Mouse (Mus musculus): ENCODE results near the gene Ly6g5c. TPM values are rescaled to one million over a fixed set of nuclear protein-coding genes. Genes with fewer than 3 reads are reported as not detected.

Ly6g5c gene
- polyA plus RNA-seq (2012; fragmentation: generic; extraction: Trizol) = not detected

GRCm38 (mm10) chr17:35108097-35108496 lies at the start of gene Ly6g5c:
TSS of gene Ly6g5c (plus strand) at chr17:35108279.

GRCm38 (mm10) chr17:35058911-35059892 lies 48.9 kb upstream of the Ly6g5c start, which contains the start of gene Ddah2:
TSS of gene Ddah2 (plus strand) at chr17:35059035.

DNA sequence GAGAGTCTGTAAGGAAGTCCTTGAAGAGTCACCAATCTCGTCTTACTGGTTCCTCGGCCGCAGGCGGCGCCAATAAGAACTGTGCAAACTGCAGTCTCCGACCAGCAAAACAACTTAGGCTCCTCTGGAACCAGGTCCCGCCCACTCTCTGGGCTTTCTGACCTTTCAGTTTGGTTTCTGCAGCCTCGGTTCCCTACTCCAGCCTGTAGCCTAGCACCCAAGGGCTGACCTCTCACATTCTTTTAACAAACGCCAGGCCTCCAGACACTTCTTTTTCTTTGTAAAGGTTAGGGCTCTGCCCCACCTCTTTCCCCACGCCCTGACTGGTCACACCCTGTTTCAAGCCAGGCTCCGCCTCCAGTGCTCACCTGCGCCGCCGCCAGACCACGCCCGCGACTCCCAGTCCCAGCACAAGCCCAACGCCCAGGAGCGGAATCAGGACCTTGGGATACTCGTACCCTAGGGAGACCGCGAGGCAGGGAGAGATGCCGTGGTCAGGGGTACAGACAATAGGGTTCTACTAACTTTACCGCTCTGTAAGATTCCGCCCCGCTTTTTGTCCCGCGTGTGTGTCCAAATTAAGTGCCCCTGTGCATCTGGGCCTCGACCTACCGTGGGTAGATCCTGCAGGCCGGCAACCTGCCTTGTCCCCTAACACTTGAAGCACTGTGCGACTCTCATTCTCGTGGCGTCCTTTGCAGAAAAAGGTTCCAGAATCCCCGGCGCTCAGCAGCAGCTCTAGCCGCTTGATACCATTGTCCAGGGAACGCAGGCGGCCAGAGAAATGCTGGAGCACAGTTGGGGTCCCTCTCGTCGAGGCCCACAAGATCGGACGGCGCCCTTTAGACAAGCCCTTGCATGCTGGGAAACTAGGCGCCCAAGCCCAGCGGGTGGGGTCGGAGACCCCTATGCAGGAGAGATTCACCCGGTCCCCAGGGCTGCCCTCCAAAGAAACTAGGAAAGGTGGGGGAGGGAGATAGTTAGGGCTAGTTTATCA lies 42.8 kb upstream of the Ly6g5c start, which contains the start of gene Ly6g6c:
TSS of gene Ly6g6c (plus strand) at position 438 of the 997 bp plus-strand sequence.

GRCm38 (mm10) chr17:35066084-35066483 lies 42.0 kb upstream of the Ly6g5c start, which contains the start of gene Mpig6b:
TSS of gene Mpig6b (minus strand) at chr17:35066184.

DNA sequence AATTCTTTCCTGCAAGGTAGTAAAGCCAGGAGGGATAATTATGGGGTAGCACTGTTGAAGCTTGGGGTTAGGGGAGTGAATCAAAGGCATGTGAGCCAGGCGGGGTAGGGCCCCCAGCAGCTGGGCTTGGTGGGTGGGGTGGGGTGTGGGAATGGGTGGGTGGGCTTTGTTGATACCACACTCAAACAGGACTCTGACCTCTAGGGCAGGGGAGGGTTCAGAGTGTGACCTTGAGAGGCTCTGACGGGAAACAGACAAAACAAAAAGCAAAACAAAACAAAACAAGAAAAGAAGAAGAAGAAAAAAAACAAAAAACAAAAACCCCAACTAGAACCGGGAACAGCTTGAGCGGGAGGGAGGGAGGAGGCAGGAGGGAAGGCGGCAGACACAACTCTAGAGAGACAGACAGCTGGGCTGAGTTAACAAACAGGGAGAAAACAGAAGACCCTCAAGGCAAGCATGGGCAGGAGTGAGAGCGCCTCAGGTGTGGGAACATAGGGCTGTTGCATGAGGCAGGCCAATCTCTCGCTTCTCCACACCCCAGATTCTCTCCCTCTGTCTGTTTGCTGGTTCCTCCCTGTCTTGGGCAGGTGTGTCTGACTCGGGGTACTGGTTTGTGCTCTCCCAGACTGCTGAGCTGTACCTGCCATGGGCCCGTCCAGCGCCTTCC lies 31.4 kb upstream of the Ly6g5c start, which contains the start of gene Ly6g6e:
TSS of gene Ly6g6e (plus strand) at position 396 of the 670 bp plus-strand sequence.

GRCm38 (mm10) chr17:35077786-35078233 lies 30.3 kb upstream of the Ly6g5c start, which contains the start of gene Ly6g6d:
TSS of gene Ly6g6d (minus strand) at chr17:35078065.

DNA sequence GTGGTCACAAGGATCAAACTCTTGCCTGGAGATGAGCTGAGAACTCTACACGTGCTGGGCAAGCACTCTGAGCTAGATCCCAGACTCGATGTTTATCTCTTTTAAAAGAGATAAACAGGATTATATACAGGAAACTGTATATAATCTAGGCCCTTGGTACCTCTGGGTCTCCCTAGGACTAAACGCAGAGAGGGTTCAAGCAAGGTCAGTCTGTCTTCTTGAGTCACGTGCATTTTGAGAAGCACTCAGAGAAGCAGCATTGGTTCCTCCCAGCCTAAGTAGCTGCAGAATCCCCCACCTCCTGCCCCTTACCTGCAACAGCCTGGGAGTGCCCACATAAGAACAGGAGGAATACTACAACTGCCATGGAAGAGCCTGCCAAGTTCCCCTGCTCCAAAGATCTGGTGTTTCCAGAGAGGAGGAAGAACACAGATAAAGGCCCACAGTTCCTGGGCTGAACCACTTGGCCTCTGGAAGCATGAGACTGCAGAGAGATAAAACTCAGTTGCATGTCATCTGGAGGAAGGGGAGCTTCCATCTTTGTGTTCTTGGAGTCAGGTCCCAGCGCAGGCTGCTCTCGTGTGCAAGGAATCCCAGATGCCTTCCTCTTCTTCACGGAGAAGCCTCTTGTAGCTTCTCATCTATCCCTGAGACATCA lies 22.7 kb upstream of the Ly6g5c start, which contains the start of gene Ly6g6f:
TSS of gene Ly6g6f (minus strand) at position 403 of the 658 bp plus-strand sequence.

DNA sequence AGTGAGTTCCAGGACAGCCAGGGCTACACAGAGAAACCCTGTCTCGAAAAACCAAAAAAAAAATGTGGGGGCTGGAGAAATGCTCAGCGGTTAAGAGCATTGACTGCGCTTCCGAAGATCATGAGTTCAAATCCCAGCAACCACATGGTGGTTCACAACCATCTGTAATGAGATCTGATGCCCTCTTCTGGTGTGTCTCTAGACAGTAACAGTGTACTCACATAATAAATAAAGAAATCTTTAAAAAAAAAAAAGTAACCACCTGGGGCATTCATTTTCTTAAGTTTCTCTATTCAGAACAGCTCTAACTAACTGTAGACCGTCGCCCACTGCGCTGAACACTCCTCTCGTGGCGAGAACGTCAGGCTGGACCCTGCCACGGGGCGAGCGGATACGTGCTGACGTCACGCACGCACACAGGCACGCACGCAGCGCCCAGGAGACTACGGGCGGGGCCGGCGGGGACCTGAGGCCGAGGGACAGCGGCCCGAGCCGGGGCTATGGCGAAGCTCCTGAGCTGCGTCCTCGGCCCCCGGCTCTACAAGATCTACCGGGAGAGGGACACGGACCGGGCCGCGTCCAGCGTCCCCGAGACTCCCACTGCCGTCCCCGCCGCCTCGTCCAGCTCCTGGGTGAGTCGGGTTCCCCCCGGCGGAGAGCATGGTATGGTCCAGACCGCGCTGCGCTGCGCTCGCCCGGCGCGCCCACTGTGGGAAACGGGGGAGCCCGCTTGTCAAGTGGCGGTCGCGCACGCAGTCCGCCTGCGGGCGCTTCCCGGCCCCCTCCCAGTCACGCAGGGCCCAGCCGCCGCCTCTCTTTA lies 19.0 kb upstream of the Ly6g5c start, which contains the start of gene Abhd16a:
TSS of gene Abhd16a (plus strand) at position 439 of the 820 bp plus-strand sequence.

DNA sequence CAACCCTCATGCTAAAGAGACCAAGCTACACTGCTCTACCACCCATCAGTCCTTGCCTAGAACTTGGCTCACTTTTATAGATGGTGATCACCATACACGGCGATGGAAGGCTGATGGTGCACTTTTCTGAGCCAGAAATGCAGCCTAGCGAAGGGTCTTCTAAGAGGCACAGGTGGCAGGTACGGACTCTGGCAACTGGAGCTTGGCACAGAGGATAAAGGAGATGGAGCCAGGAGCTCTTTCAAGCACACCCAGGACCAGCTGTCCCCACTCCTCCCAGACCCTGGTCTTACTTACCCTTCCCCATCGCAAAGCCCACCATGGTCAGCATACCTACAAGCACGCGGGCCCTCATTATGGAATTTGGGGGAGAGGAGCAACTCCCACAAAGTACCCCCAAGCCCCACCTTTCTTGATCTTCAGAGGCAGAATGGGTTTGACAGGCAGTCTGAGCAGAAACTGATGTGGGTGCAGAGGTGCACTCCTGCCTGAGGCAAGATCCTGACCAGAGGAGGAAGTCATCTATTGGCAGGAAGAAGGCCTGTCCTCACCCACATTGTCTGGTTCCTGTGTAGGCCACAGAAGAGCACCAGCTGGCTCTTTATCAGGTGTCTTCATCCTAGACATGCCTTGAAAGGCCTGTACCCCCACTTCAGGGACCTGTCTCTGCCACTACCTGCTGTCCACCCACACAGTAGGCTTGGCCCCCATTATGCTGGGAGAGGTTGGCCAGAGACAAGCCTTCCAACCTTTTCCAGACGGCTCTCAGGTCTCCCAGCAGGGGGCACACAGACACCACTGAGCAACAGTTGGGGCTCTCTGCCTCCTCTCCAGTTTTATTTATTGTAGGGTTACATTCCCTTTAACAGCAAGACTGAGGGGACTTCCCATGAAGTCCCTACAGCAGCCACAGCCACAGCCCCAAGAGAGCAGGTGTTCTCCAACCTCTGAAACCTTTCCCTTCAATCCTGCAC lies 7.3 kb downstream of the Ly6g5c start, which contains the start of gene Ly6g5b:
TSS of gene Ly6g5b (minus strand) at position 383 of the 974 bp plus-strand sequence.

DNA sequence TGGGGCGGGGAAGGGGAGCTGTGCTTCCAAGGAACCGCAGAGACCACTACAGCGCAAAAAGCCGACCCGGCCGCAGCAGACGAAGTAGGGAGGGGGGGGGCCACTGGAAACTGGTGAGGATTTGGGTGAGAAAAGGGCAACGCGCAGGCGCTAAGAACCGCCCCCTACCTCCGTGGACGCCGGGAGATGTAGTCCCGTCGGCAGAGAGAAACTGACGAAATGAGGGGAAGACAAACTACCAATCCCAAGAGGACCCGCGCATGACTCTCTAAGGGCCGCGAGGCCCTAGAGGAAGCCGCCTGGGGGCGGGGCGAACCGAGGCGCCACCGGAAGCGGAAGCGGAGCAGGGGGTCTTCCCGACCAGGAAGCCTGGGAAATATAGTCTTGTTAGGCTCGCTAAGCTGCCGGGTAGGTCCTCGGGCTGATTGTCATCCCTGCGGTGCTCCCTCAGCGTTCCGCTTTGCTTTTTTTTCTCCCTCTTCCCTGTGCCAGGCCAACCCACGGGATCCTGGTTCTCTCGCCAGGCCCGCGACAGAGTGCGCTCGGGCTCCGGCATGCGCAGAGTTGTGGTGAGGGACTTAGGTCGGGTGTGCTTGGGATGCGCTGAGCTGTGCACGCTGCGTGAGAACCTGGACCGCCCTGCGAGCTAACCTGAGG lies 13.2 kb downstream of the Ly6g5c start, which contains the start of gene Gpank1:
TSS of gene Gpank1 (plus strand) at position 313 of the 657 bp plus-strand sequence.

GRCm38 (mm10) chr17:35121871-35122303 lies 13.8 kb downstream of the Ly6g5c start, which contains the start of gene Csnk2b:
TSS of gene Csnk2b (minus strand) at chr17:35122053.

GRCm38 (mm10) chr17:35126206-35126611 lies 18.1 kb downstream of the Ly6g5c start, which contains the start of gene D17H6S53E:
TSS of gene D17H6S53E (plus strand) at chr17:35126373.

GRCm38 (mm10) chr17:35131500-35132173 lies 23.6 kb downstream of the Ly6g5c start, which contains the start of gene Apom:
TSS of gene Apom (minus strand) at chr17:35132050.

DNA sequence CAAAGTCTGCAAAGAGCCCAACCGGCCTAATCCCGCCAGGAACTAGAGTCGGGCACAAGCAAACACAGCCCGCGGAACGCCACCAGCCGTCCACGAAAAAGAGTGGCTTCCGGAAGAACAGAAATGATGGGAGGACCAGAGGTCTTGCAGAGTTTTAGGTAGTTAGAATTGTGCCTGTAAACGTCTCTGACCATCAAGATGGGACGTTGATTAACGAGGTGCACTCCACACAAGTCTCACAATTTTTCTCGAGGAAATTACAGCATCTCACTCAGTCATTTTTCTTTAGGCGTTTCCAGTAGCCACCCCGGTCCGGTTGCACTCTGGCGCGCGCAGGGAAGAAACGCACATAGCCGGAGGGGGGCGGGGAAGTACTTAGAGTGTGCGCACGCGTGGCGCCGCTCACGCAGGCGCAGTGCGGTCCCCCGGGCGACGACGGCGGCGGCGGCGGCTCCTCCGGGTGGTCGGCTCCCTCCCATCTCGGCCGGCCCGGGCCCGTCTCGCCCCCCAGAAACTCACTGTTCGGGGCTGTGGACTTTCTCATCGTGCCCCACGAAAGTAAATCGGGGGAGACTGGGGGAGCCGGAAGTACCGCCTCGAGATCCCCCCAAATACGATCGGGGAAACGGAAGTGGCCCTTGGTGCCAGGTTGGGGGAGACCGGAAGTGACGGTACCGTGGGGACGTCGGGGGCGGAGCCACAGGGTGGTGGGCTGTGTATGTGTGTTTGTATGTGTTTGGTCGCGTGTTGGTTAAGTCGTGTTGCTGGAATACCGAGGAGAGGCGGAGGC lies 26.9 kb downstream of the Ly6g5c start, which contains the start of gene Bag6:
TSS of gene Bag6 (plus strand) at position 378 of the 790 bp plus-strand sequence.

Measured in C3H10T1/2 (cell line).